Mouse (Mus musculus) kidney, embryonic 14.5 days (tissue): Measurements from ENCODE around the gene Kcnj1. TPM values are rescaled to one million over a fixed set of nuclear protein-coding genes. Genes with fewer than 3 reads are reported as not detected.

Experiments
- ATAC-seq: fragments of 200-750 bp; cut with Nextera tagmentation; 2 replicates; pipeline ENCODE4 v1.8.0; 2017; ENCODE audit warnings: moderate number of reproducible peaks, mild to moderate bottlenecking, moderate TSS enrichment, moderate library complexity; ENCODE audit not compliant: low FRiP score, low TSS enrichment
- H3K27ac ChIP-seq: fragments of 300-500 bp; sonication (generic); 2 replicates; pipeline ENCODE4 v1.5.1; 2014; ENCODE audit warnings: low read depth, mild to moderate bottlenecking, low read length, moderate library complexity, mixed read lengths
- H3K27me3 ChIP-seq: fragments of 300-500 bp; sonication (generic); 2 replicates; pipeline ENCODE4 v1.6.1; 2014; ENCODE audit warnings: mild to moderate bottlenecking, low read length; ENCODE audit not compliant: control insufficient read depth, insufficient read depth
- H3K36me3 ChIP-seq: fragments of 300-500 bp; sonication (generic); 2 replicates; pipeline ENCODE4 v1.6.1; 2014; ENCODE audit warnings: low read length, mixed read lengths; ENCODE audit not compliant: control insufficient read depth, insufficient read depth
- H3K4me1 ChIP-seq: fragments of 300-500 bp; sonication (generic); 2 replicates; pipeline ENCODE4 v1.6.1; 2014; ENCODE audit warnings: low read length, mixed read lengths; ENCODE audit not compliant: control insufficient read depth, insufficient read depth
- H3K4me2 ChIP-seq: fragments of 300-500 bp; sonication (generic); replicated peaks from 2 replicates; pipeline ENCODE4 v1.6.1; 2014; ENCODE audit warnings: low read depth, mild to moderate bottlenecking, low read length
- H3K4me3 ChIP-seq: fragments of 300-500 bp; sonication (generic); 2 replicates; pipeline ENCODE4 v1.5.1; 2014; ENCODE audit warnings: mild to moderate bottlenecking, low read length
- H3K9ac ChIP-seq: fragments of 300-500 bp; sonication (generic); 2 replicates; pipeline ENCODE4 v1.6.1; 2014; ENCODE audit warnings: low read depth, mild to moderate bottlenecking, low read length, moderate library complexity
- H3K9me3 ChIP-seq: fragments of 300-500 bp; sonication (generic); 2 replicates; pipeline ENCODE4 v1.6.1; 2016; ENCODE audit warnings: low read length; ENCODE audit not compliant: control insufficient read depth
- WGBS: fragments of 180-500 bp; shearing (Covaris S2); extraction: QIAGEN DNeasy Blood & Tissue Kit; methylation state at CpG from one replicate; pipeline ENCODE4 v1.1.7; 2014; 5-methylcytosine and 5-hydroxymethylcytosine counted together
- polyA plus RNA-seq: library from polyadenylated mRNA; unstranded; fragments of >200 nt; fragmentation: Nextera tagmentation; extraction: Ambion mirVana; gene quantifications from 2 replicates; pipeline ENCODE4 v1.2.1, GENCODE M21; 2014

The Kcnj1 gene
- polyA plus RNA-seq, 1 experiment from 2014 or later: 3.3 TPM

DNA sequence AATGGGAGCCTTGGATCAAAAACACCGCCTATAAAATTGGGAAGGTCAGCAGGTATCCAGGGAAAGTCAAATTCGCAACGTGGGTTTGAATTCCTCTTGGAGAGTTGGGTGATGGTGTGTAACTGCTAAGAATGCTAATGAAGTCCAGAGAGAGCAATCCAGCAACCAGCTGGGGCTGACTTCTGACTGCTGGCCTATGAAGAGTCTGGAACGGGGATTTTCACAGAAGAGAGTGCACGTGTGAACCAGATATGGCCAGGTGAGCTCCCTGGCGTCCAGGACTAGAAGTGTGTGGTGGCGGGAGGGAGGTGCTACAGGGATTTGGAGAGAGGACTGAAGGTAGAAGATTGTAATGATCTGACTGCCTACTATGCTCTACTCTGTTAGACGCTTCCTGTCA is 24.2 kb upstream of the Kcnj1 start:
- no peak for ATAC-seq
- Histone ChIP-seq H3K36me3 (no peaks in the 10 kb centered on the region), H3K4me2 (no peak overlapping the region), H3K9me3 (no peaks in the 10 kb centered on the region), H3K27ac (no peak overlapping the region), H3K9ac (no peak overlapping the region), H3K4me1 (peaks cover 10% of the 10 kb centered on the region), H3K4me3 (no peak overlapping the region), H3K27me3 (peaks cover 31% of the 10 kb centered on the region)
- 55% methylated on average over 8 of the region's 8 CpGs for WGBS

DNA sequence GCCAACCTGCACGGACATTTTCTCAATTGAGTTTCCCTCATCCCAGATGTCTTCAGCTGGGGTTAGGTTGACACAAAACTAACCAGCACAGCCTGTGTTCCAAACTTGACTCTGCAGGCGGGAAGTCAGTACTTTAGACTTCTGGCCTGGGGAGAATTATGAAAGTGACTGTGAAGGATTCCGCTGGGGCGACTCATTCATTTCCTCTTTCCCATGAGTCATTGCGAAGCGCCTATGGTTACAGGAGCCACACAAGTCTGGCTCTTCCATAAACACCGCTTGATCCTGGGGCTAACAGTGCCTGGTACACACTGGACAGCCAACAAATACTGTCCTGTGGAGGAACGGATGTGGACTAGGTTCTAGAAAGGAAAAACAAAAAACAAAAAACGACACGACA is 22.9 kb upstream of the Kcnj1 start:
- 88% methylated on average over 10 of the region's 10 CpGs for WGBS
- H3K9ac ChIP-seq: no peak overlapping the region
- H3K27me3 ChIP-seq: peaks cover 21% of the 10 kb centered on the region
- H3K4me2 ChIP-seq: no peak overlapping the region
- peaks cover 3% of the 10 kb centered on the region for H3K4me1 ChIP-seq
- H3K4me3 ChIP-seq: no peak overlapping the region
- H3K27ac ChIP-seq: no peak overlapping the region
- no peaks in the 10 kb centered on the region for H3K9me3 ChIP-seq
- H3K36me3 ChIP-seq: no peaks in the 10 kb centered on the region
- no peak for ATAC-seq

DNA sequence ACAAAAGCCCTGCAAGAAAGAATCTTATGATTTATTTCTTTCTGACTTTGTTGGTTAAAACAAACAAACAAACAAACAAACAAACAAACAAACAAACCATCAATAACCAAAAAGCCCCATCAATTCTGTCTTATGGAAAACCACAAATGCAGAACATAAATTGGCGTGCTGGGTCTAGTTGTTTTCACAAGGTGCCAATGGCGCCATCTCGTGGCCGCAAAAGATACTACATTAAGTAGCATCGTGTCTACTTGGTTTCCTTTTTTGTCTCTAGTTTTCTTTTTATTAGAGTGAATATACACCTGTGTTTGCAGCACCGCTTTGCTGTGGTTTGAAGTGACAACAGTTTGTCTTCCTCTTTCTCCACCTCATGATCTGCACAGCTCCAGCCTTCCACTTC is 22.0 kb upstream of the Kcnj1 start:
- no peaks in the 10 kb centered on the region for H3K36me3 ChIP-seq
- no peak overlapping the region for H3K4me3 ChIP-seq
- no peak overlapping the region for H3K27ac ChIP-seq
- no peak for ATAC-seq
- no peaks in the 10 kb centered on the region for H3K9me3 ChIP-seq
- peaks cover 11% of the 10 kb centered on the region for H3K27me3 ChIP-seq
- H3K4me2 ChIP-seq: no peak overlapping the region
- WGBS: 5% methylated on average over 6 of the region's 6 CpGs
- no peaks in the 10 kb centered on the region for H3K4me1 ChIP-seq
- H3K9ac ChIP-seq: no peak overlapping the region

DNA sequence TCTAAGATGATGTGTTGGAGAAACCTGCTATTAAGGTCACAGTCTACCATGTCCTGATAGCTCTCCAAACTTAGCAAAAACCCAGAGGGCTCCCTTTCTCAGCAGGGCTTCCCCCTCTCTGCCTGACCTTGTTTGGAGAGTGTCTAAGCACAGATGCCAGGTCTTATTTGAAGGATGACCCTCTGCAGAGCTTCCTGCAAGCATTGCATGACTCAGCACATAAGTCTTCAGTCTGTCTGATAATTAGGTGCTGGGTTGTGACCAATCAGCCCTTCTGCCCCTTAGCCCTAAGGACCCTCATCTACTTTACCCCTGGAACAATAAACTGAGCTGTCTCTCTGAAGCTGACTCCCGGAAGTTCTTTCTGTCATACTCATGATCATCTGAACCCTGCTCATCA is 11.5 kb upstream of the Kcnj1 start:
- H3K27ac ChIP-seq: no peak overlapping the region

DNA sequence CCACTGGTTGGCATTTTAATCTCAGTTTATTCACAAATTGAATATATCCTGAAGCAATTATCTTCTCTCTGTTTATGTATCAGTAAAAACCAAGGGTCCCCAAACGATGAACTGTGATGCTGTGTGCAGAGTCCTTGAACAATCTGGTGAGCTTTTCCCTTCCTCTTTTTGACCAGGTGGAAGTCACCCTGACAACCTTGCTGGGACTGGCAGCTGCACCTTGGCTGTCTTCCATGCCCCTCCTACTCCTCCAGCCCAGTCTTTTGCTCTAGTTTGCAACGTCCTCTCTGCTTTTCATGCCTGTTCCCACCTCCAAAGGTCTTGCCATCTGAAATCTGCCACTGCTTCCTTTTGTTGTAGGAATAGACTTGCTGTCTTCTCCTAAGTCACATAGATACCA is 3.5 kb upstream of the Kcnj1 start:
- no peak overlapping the region for H3K4me3 ChIP-seq
- no peak overlapping the region for H3K9ac ChIP-seq
- H3K27ac ChIP-seq: no peak overlapping the region
- no peak for ATAC-seq
- H3K4me2 ChIP-seq: no peak overlapping the region
- H3K4me1 ChIP-seq: no peaks in the 10 kb centered on the region
- no peaks in the 10 kb centered on the region for H3K36me3 ChIP-seq
- no peaks in the 10 kb centered on the region for H3K9me3 ChIP-seq
- H3K27me3 ChIP-seq: no peaks in the 10 kb centered on the region
- WGBS: 34% methylated on average over 2 of the region's 2 CpGs

More for the DNA sequence above, 11.5 kb upstream of the Kcnj1 start:
- Histone ChIP-seq H3K4me3 (no peak overlapping the region), H3K9ac (no peak overlapping the region), H3K4me1 (no peaks in the 10 kb centered on the region), H3K27me3 (no peaks in the 10 kb centered on the region), H3K36me3 (no peaks in the 10 kb centered on the region), H3K9me3 (no peaks in the 10 kb centered on the region), H3K4me2 (no peak overlapping the region)
- 84% methylated on average over 1 of the region's 1 CpGs for WGBS
- ATAC-seq: no peak

DNA sequence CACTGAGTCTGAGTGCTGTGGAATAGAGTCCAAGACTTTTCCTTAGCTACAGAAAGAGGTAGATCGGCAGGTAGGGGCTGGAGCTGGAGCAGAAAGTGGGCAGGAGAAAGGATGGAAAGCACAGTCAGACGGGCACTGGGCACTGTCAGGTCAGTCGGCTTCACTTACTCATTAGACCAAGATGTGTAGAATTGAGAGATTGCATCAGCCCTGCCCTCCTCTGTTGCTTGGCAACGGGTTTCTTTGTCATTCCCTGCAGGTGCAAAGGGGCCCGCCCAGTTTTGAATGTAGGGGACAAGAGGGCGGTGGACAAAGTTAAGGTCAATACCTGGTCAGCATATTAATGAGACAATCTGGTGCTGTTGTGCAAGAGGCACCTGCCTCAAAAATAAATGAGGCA is 2.9 kb upstream of the Kcnj1 start:
- no peaks in the 10 kb centered on the region for H3K4me1 ChIP-seq
- no peak overlapping the region for H3K4me2 ChIP-seq
- WGBS: 56% methylated on average over 6 of the region's 6 CpGs
- H3K27me3 ChIP-seq: no peaks in the 10 kb centered on the region
- no peak overlapping the region for H3K4me3 ChIP-seq
- no peak for ATAC-seq
- no peaks in the 10 kb centered on the region for H3K9me3 ChIP-seq
- no peaks in the 10 kb centered on the region for H3K36me3 ChIP-seq
- no peak overlapping the region for H3K9ac ChIP-seq
- no peak overlapping the region for H3K27ac ChIP-seq

DNA sequence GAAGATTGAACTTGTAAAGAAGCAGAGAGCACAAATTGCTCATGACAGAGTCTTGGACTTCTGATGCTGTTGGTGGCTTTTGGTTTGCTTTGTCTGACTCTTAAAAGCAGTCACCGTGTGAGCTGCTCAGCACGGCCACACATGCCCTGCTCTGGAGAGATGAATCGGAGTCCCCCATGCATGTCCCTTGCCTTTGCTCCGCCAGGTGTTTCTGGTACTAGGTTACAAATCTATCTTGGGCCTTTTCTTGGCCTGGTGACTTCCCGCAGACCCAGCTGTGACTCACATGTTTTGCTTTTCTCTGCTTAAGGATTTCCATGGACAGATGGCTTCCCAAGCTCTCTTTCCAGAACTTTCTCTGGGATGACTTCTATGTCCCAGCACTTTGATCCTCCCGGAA is 1.4 kb downstream of the Kcnj1 start:
- Histone ChIP-seq H3K4me1 (no peaks in the 10 kb centered on the region), H3K4me2 (no peak overlapping the region), H3K36me3 (no peaks in the 10 kb centered on the region), H3K27me3 (no peaks in the 10 kb centered on the region), H3K9me3 (no peaks in the 10 kb centered on the region), H3K27ac (no peak overlapping the region), H3K4me3 (no peak overlapping the region), H3K9ac (no peak overlapping the region)
- no peak for ATAC-seq
- 71% methylated on average over 6 of the region's 6 CpGs for WGBS

DNA sequence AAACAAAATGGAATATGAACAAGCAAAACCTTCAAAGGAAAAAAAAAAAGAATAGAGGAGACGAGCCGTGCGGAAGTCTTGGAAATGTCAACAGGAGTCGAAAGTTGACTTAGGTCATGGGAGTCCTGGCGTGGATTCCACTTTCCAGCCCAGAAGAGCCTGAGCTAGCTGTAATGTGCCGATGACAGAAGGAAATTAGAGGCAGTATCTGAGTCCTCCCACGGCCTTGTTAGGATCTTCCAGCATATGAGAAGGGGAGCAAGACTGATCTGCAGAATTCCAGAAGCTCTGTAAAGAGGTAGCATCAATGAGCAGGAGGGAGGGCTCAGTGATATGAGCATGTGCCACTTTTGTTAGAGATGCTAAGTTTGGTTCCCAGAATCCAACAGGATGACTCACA is 3.7 kb downstream of the Kcnj1 start:
- no peaks in the 10 kb centered on the region for H3K4me1 ChIP-seq
- no peaks in the 10 kb centered on the region for H3K36me3 ChIP-seq
- ATAC-seq: no peak
- no peak overlapping the region for H3K27ac ChIP-seq
- H3K4me3 ChIP-seq: no peak overlapping the region
- H3K4me2 ChIP-seq: no peak overlapping the region
- no peak overlapping the region for H3K9ac ChIP-seq
- H3K9me3 ChIP-seq: no peaks in the 10 kb centered on the region
- 63% methylated on average over 7 of the region's 7 CpGs for WGBS
- H3K27me3 ChIP-seq: no peaks in the 10 kb centered on the region

DNA sequence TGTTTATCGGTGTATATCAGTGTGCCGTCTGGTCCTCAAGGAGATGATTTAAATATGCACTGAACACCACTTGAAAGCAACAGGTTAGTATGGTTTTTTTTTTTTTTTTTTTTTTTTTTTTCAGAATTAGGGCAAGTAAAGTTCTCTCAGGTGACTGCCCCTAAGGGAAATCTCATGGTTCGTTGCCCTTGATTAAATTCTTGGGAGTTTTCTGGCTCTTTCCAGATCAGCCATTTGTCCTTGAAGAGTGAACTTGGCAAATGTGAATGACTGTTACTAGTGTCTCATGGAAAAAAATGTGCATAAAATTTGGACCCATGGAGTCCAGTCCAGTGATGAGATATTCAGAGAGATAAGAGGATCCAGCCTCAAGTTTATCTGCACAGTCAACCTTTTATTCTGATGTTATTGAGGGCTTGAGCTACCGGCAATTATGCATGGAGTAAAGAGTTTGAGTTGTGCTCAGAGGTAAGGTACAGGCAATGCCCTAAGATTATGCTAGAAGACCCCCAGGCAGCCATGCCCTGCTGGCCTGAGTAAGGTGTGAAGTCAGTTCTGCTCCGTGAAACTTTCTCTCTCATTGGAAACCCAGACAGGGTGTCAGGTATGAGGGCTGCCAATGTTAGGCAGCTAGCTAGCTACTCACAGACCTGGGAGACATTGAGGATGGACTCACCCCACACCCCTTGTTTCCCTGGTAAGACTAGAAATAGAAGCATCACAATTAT is 4.7 kb downstream of the Kcnj1 start:
- no peak for ATAC-seq
- Histone ChIP-seq H3K4me3 (no peak overlapping the region), H3K27ac (no peak overlapping the region), H3K9me3 (no peaks in the 10 kb centered on the region), H3K4me2 (no peak overlapping the region), H3K36me3 (no peaks in the 10 kb centered on the region), H3K27me3 (no peaks in the 10 kb centered on the region), H3K9ac (no peak overlapping the region), H3K4me1 (no peaks in the 10 kb centered on the region)
- WGBS: 60% methylated on average over 5 of the region's 5 CpGs
